Mouse (Mus musculus): ENCODE results near the gene Rtbdn.

Rtbdn gene

DNA sequence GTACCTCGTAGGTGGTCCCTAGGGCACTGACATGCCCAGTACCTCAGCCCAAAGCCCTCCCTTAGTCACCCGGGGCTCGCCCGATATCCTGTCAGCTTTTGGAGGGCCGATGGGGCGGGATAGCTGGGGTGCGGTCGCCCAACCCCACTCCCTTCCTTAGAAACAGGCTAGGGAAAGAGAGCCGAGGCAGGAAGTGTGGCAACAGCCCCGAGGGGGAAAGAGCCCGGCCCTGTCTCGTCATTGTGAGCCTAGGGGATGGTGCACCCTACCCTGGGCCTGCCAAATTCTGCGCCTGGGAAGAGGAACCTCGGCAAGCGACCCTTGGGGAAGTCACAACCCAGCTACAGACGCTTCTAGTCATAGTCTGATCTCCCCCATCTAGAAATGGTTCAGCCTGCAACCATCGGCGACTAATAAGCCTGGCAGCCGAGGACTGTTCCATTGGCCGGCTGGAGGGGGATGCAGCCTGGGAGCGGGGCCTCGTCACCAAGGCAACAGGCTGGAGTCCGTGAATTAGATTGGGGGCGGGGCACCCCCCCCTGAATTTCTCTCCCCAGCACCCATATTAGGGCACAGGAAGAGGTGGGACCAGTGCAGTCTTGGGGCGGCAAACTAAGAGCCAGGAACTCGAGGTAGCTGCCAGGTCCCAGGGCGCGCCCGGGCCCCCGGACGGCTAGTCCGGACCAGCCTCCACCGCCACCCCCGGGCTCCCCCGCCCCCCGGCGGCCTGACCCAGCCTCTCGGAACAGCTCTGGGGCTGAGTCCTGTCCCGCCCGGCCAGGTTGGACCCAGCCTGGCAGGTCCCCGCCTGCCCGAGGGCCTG, 33.0 kb downstream of the Rtbdn start:
- DNase-seq (ENCODE audit: low spot score in 2 of 2) = peak; percentile 97

DNA sequence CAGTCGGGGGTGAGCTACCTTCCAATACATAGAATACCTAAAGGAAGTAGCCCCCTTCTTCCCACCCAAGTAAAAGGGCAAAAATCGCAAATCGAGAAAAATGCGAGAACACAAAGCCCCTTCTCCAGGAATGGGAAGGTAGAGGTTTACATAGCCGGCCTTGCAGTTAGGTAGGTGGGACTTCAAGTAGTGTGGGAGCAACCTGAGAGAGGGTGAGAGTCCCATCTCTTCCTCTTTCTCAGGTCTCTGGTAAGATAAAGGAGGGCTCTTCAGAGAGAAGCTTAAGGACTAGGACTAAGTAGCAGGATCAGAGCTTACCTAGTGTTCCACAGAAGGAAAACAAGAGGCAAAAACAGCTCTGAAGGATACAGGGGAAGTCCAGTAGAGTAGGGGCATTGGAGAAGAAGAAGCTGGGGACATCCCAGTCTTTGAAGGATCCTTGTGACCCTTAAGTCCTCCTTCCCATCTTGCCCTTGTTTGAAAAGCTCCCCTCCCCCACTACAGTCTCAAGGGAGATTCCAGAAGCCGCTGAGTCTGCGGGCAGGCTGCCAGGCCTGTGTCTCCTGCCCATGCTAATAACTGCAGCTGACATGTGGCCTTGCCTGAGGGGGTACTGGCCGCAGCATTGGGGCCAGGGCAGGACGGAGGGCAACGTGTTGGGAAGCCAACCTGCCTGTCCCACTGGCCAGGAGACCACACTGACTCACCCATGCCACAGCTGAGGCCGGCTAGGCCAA, 34.0 kb downstream of the Rtbdn start:
- DNase-seq (ENCODE audit: low spot score in 2 of 2) = peak; percentile 79 to 84

DNA sequence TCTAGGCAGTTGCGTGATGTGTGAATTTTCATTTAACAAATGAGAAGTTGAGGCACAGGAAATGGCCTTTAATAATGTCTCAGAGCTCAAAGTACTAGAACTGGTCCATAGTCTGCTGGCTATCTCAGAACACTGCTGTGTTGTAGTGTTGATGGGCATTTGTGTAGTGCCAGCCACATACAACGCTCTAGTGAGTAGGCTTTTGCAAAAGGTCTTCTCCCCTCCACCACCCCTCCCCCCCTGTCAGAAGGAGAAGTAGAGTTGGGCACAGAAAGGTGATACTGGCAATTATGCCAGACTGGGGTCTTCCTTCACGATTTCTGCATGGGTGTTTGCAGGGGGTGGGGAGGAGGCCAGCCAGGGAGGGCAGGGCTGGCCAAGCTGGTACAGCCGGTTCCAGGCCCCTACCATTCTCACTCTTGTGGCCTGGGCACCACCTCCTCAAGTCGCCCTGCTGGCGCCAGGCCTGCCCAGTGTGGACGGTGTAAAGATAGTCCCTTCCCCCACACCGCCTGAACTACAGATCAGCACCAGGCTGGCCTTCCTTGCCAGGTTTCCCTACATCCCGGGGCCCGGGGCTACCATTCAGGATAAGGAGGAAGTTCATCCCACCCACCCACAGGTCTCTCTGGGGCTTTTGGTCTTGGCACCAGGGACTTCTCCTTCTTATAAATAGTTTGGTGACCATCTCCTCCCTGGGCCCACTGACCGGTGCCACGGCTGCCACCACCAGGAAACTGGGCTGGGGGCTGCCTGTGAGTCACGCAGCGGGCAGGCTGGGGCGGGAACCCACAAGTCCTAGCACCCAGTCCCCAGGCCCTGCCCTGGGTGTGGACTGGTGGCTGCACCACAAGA, 35.1 kb downstream of the Rtbdn start:
- DNase-seq (ENCODE audit: low spot score in 2 of 2) = no peak

DNA sequence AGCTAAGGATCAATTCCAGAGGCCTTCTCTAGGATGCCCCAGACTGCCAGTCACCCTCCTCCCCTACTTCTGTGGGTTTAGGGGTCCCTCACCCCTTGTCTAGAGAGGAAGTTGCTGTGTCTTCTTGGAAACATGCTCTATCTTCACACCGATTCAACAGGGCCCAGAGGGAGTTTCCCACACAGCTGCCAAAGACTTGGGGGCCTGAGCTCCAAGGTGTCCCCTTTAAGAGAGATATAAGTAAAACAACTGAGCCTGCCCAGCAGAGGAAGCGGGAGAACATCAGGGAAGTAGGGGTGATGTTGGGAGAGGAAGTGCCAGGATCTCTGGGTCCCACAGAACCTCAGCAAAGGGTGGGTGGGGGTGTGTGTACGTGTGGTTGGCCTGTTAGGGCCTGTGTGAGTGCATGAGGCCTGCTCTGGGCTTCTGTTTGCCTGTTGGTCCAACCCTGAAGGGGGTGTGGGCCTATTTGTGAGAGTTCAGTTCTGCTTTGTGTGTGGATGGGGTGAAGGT, 35.8 kb downstream of the Rtbdn start:
- DNase-seq (ENCODE audit: low spot score in 2 of 2) = peak; percentile 74 to 83

DNA sequence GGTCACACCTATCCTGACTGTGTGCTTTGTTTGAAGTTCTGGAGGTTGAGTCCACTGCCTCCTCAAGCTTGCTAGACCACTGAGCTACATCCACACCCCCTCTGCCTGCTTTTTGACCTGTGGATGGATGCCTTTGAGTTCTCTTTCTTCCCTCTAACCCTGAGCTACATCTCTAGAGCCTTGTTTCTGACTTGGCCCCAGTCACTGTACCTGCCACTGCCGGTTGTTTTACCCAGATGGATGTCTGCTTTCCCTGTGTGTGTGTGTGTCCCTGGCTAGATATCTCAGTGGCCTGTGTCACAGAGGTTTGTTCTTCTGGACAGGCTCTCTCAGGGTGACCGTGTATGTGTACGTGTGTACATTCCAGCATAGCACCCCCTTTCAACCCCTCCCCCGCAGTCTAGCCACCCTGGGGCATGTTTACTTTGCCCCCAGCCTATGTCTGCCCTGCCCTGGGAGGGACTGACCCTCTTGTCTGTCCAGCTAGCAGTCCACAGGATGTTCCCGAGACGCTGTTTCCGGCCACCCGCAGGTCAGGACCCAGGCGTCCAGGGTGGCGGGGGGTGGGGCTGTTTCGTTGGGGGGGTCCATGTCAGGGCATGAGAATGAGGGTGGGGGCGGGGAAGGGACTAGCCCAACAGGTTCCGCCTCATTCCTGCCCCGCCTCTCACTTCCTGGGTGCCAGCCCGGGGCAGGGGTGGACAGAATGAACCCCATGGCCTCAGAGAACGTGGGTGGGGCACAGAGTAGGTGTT, 37.7 kb downstream of the Rtbdn start:
- DNase-seq (ENCODE audit: low spot score in 2 of 2) = peak; percentile 78 to 90

DNA sequence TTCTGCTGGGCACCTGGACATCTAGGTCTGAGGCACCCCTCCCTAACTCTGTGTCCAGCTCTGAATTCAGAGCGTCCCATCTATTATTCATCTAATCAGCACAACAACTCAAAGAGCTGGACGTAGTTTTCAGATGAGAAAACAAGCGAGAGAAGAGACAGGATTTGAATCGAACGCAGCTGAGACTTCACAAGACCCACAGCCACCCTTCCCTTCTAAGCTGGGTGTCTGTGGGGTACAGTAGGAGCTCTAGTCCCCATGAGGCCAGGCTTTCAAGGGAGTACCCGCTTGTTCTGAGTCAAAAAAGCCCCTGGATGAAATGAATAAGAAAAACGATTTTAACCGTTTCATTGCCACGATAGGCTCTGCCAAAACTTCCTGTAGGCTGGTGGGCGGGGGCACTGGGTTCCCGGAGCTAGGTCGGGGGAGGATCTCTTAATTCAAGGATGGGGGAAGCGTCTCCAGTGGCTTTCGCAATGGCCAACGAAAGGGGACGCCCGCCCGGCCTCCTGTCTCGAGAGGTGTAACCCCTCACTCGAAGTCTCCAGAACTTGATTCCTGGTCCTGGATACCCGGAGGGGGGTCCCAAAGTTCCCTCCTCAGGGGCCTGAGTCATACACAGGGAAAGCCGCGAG, 38.4 kb downstream of the Rtbdn start:
- DNase-seq (ENCODE audit: low spot score in 2 of 2) = no peak

DNA sequence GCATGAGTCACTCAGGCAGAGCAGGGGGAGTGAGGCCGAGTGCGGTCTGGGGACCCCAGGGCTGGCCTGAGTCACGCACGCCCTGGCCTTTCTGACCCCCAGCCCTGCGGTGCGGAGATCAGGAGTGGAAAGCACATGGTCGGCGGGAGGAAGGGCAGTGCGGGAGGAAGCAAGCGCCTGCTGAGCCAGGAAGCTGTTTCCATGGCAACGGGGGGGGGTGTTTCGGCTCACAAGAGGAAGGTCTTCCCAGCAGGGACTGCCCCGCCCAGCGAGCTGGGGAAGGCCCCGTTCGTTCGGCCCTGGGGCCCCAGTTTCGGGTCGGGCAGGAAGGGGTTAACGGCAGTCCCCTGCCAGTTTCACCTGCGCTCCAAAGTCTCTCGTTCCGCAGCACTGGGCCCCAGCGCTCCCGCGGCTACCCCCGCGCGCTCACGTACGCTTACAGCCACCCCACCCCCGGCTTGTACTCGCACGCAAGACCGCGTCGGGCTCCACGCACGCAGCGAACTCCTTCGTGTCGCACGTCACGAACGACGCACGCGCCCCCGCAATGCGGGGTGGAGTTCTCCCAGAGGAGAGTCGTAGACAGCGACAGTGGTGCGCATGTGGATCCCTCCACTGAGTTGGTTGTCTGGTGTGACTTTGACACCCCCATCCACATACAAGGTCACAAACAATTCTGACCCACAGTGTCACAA, 39.0 kb downstream of the Rtbdn start:
- DNase-seq (ENCODE audit: low spot score in 2 of 2) = peak; percentile 95 to 96

DNA sequence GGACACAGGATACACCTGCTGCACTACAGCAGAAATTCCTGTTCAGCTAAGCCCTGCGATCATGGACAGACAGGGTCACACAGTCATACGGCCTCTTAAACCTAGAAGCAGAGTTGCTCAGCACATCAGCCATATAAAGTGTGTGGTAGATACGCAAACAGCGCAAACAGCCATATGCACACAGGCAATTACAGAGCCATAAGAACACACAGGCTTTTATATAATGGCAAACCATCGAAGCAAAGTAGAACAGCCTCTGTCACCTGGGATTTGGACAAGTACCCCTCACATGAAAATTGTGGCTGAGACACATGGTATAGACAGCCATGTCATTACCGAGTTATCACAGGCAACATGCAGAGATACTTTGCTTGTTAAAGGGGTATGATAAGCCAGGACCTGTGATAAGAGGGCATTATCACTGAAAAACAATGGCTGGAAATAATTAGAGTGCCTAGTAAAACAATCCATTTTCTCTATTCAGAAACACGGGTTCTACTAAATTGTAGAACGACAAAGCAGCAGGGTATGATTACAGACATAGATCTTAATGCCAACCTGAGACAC, 39.7 kb downstream of the Rtbdn start:
- no peak for DNase-seq (ENCODE audit: low spot score in 2 of 2)

DNA sequence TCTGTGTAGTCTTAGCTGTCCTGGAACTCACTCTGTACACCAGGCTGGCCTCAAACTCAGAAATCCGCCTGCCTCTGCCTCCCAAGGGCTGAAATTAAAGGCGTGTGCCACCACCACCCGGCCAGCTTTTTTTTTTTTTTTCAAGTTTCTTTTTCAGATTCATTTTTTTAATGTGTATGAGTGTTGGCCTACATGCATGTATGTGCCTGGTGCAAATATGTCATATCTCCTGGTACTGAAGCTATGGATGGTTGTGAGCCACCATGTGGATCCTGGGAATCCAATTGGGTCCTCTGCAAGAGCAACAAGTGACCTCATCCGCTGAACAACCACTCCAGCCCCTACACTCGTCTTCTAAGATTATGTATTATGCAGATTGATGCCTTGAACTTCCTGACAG, 40.6 kb downstream of the Rtbdn start:
- DNase-seq (ENCODE audit: low spot score in 2 of 2) = no peak

DNA sequence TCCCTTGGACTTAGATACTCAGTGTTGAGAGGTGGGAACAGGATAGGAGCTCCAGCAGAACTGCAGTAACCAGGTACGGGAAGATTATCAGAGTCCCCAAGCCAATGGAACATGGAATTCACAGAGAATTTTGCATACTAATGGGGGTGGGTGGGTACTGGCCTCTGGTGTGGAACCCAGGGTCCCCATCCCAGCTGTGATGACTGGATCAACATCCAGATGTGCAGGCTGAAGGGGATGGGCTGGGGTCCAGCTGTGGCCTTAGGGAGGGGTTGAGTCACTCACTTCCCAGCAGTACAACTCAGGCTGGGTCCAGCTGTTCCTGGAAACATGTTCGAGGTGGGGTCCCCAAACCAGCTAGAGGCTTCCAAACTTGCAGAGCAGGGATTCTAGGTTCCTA, 41.1 kb downstream of the Rtbdn start:
- no peak for DNase-seq (ENCODE audit: low spot score in 2 of 2)

DNA sequence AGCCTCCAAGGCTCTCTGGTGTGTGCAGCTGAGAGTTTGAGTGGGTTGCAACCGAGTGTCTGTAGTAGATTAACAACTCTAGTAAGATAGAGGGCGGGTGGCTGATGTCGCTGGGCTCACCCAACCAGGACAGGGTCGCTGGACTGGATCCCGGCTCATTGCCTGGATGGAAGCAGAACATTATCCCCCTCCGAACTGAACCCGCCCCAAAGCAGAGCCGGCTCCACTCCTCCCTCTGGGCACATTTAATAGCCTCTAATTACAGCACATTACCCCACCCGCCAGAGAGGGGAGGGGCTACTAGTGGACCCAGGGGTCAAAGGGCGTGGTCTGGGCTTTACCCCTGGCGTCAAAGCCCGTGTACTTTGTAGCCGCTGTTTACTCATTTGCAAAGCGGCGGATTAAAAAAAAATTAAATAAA, 42.5 kb downstream of the Rtbdn start:
- peak; percentile 35 to 37 for DNase-seq (ENCODE audit: low spot score in 2 of 2)

DNA sequence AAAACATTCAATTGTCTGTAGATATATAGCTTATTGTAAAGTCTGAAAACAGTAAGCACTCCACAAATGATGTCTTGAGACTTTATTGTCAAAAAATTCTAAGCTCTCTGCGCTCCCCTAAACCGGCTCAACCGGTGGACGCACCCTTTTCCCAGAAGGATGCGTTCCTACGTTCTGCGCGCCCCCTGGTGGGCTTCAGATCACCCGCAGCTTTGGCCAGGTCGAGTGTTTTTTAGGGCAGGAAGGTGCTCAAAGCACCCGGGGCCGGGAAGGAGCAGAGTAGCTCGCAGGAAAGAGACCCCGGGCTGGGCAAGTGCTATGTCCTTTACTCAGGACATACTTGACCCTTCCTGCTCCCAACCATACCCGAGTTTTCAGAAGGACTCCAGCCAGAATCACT, 43.0 kb downstream of the Rtbdn start:
- DNase-seq (ENCODE audit: low spot score in 2 of 2) = peak; percentile 88 to 91

DNA sequence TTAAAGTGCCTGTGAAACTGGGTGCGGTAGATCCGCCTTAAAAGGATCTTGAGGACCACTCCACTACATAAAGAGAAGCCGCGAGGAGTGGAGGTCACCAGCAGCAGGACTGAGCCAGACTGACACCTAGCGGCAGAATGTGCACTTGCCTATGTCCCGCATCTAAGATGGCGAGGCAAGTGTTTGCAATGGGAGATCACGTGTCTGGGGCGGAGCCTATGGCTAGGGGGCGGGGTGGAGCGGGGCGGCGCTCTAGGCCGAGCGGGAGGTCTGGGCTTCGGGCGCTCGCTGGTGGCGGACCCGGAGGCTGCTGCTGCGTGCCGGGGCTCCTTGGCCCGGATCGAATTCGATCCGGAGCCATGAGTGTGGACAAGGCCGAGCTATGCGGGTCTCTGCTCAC, 43.6 kb downstream of the Rtbdn start, which contains the start of gene Hook2:
Gene Hook2, plus strand, starts transcription at position 255 of the 400 bp plus-strand sequence.
- DNase-seq (ENCODE audit: low spot score in 2 of 2) = peak; percentile 98

DNA sequence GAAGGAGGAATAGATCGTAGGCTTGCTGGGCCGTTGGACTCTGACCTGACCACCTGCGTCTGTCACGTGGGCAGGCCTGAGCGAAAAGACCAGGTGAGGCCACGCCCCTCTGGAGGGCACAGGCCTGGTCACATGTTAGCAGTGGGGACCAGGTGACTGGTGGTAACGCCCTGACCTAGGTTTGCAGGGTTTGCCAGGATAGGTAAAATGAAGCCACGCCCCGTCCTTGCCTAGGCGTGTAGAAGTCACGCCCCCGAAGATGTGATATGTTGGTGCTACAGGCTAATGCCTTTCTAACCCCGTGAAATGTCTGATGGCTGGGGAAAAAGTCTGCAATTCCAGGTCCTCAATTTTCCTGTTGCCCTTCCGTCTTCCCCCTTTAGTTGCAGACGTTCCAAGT, 44.0 kb downstream of the Rtbdn start:
- peak in 1 of 2 experiments; percentile 62 for DNase-seq (ENCODE audit: low spot score in 2 of 2)

DNA sequence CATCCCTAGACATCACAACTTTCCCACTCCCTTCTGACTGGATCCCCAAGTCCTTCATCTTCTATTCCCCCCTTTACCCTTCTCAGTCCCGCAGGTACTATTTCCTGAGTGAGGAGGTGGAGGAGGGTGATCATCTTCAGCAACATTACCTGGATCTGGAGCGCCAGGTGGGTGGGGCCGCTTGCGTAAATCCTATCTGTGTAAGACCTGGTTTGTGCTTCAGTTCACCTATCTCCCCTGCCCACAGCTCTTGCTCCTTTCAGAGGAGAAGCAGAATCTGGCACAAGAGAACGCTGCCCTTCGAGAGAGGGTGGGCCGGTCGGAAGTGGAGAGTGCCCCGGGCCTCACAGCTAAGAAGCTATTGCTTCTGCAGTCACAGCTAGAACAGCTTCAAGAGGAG, 47.6 kb downstream of the Rtbdn start:
- no peak for DNase-seq (ENCODE audit: low spot score in 2 of 2)

DNA sequence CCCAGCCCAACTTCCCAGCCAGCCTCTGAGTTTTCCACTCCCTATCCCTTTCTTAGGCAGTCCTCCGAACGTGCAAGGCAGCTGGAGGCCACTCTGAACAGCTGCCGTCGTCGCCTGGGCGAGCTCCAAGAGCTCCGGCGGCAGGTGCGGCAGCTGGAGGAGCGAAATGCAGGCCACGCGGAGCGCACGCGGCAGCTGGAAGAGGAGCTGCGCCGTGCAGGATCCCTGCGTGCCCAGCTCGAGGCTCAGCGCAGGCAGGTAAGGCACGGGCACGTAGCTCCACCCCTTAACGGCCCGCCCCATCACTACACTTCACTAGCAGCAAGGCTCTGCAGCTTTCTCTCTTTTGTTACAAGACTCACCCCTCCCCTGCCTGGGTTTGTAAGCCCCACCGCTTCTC, 48.9 kb downstream of the Rtbdn start:
- no peak for DNase-seq (ENCODE audit: low spot score in 2 of 2)

DNA sequence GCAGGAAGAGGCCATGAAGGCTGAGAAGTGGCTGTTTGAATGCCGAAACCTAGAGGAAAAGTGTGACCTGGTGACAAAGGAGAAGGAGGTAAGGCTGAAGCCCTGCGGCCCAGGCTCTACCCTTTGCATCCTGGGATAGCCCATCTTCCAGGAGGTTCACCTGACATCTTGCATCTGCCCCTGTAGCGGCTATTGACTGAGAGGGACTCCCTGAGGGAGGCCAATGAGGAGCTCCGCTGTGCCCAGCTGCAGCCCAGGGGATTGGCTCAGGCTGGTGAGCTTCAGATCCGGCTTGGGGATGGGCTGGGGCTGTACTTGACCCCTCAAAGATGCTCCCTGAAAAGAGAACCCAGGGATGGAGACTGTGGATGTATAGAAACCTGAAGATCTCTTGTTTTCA, 50.2 kb downstream of the Rtbdn start:
- no peak for DNase-seq (ENCODE audit: low spot score in 2 of 2)

DNA sequence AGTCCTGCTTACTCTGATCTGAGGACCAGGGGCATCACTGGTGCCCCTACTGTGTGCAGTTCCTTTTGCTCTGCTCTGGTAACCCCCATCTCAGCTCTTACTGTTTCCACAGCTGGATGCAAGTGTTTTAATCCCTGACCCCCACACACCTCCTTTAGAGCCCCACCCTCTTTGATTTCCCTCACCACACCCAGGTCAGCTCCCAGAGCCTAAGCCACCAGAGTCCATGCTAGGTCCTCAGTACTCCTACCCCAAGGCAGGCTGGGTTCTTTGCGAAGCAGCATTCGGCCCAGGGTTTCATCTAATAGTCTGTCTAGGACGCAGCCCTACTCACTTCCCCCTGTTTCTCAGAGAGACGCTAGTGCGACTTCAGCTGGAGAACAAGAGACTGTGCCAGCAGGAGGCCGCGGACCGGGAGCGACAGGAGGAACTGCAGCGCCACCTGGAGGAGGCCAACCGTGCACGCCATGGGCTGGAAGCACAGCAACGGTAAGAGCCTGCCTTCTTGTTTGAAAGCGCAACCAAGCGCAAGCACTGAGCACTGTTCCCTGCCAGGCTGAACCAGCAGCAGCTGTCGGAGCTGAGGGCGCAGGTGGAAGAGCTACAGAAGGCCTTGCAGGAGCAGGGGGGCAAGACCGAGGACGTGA, 51.0 kb downstream of the Rtbdn start:
- DNase-seq (ENCODE audit: low spot score in 2 of 2) = peak; percentile 82 to 92

Measured in natural killer cell, adult 2 months (primary cell).